In the genomic region with DNA sequence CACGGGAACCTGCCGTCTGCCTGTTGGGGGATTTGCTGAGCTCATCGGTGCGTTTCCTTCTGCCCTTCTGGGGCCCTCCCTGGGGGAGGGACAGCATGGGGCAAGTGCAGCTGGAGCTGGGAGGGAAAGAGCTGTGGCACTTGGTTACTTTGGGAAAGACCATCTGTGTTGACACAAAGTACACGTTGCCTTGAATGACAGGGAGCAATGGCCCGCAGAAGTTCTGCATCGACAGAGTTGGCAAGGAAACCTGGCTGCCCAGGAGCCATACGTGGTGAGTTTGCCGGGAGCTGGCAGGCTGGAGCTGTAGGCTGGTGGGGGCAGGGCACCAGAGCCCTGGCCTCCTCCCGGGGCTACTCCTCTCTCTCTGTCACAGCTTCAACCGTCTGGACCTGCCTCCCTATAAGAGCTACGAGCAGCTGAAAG, we compare ENCODE assay signal across 10 mouse cellular contexts. TPM values are rescaled to one million over a fixed set of nuclear protein-coding genes. Genes with fewer than 3 reads are reported as not detected.
DNase-seq lines count a peak whose midpoint lies in the region; ATAC-seq and TF ChIP-seq lines count a peak whose summit lies in the region.
"Had no signal": no experiment of that assay in that cellular context is flagged by ENCODE, and none has a peak within 500 bp of the region (broad histone marks: within the 10 kb centered on the region; RNA-seq: fewer than 3 reads in every experiment).

No protein-coding gene starts in this region.

- H3K4me3 ChIP-seq in heart, postnatal 0 days (ENCODE audit: low read depth, low read length): no peak overlapping the region
- H3K4me3 ChIP-seq in heart, adult 2 months: no peak overlapping the region
- H3K4me3 ChIP-seq in kidney, embryonic 16.5 days (ENCODE audit: low read length): no peak overlapping the region
- H3K4me3 ChIP-seq: megakaryocyte, embryonic 14.5 days had no signal

- WGBS in heart, postnatal 0 days: 28% methylated on average over 12 of the region's 12 CpGs
- 49% methylated on average over 12 of the region's 12 CpGs for WGBS in heart, adult 2 months
- WGBS in kidney, embryonic 16.5 days: 24% methylated on average over 12 of the region's 12 CpGs

- intact Hi-C loops in heart, adult 2 months (cut with DNase I): no loop called here

- no peaks in the 10 kb centered on the region for H3K27me3 ChIP-seq in heart, postnatal 0 days (ENCODE audit: control insufficient read depth, insufficient read depth, low read length)
- no peaks in the 10 kb centered on the region for H3K27me3 ChIP-seq in heart, adult 2 months (ENCODE audit: control insufficient read depth, insufficient read depth, low read length)
- H3K27me3 ChIP-seq in kidney, embryonic 16.5 days (ENCODE audit: insufficient read depth, low read length): no peaks in the 10 kb centered on the region
- H3K27me3 ChIP-seq: megakaryocyte, embryonic 14.5 days had no signal

- TF ChIP-seq POLR2A in heart, adult 2 months (IDR thresholded peaks at IDR 0.05; ENCODE audit: insufficient read depth, low read depth, low read length): no peak

- no peak for DNase-seq in heart, postnatal 0 days (ENCODE audit: low spot score)
- no peak for DNase-seq in heart, adult 2 months
- peak; percentile 51 for DNase-seq in A20 (ENCODE audit: low read depth, low spot score)
- peak; percentile 13 to 22 for DNase-seq in B cell, adult 2 months
- no peak for DNase-seq in embryo, embryonic 9.5 days (ENCODE audit: extremely low spot score)
- no peak for DNase-seq in gastrocnemius, adult 8-10 months (ENCODE audit: low spot score in 2 of 2)
- DNase-seq: right cerebral cortex, postnatal 14 days; thymus, postnatal 4 days had no signal

- H3K9me3 ChIP-seq in heart, postnatal 0 days (replicated peaks; ENCODE audit: control insufficient read depth, low read length): no peaks in the 10 kb centered on the region
- H3K9me3 ChIP-seq in kidney, embryonic 16.5 days (ENCODE audit: low read length): no peaks in the 10 kb centered on the region
- H3K9me3 ChIP-seq: megakaryocyte, embryonic 14.5 days had no signal

- peaks cover 24% of the 10 kb centered on the region; the same call in 1 of the 2 replicates for H3K36me3 ChIP-seq in heart, postnatal 0 days (replicated peaks; ENCODE audit: control insufficient read depth, insufficient read depth, low read length)
- no peaks in the 10 kb centered on the region for H3K36me3 ChIP-seq in heart, adult 2 months (ENCODE audit: control insufficient read depth, insufficient read depth, low read length)
- H3K36me3 ChIP-seq in kidney, embryonic 16.5 days (ENCODE audit: insufficient read depth, low read length): peaks cover 6% of the 10 kb centered on the region; the same call in 1 of the 2 replicates

- no peak overlapping the region for H3K4me2 ChIP-seq in heart, postnatal 0 days (ENCODE audit: low read depth, low read length)
- peak overlapping the region; percentile 12; the same call in 1 of the 2 replicates for H3K4me2 ChIP-seq in kidney, embryonic 16.5 days (replicated peaks; ENCODE audit: low read depth, low read length)

- H3K27ac ChIP-seq in heart, postnatal 0 days (ENCODE audit: low read depth): no peak overlapping the region
- H3K27ac ChIP-seq in heart, adult 2 months: no peak overlapping the region
- H3K27ac ChIP-seq in kidney, embryonic 16.5 days (ENCODE audit: low read length): peak overlapping the region; percentile 75

- TF ChIP-seq CTCF in heart, postnatal 0 days (IDR thresholded peaks at IDR 0.05; ENCODE audit: low read depth): no peak
- TF ChIP-seq CTCF in heart, adult 2 months (IDR thresholded peaks at IDR 0.05): no peak

- no peak for TF ChIP-seq EP300 in heart, postnatal 0 days (IDR thresholded peaks at IDR 0.05; ENCODE audit: low read depth)
- no peak for TF ChIP-seq EP300 in heart, adult 2 months (IDR thresholded peaks at IDR 0.05; ENCODE audit: insufficient read depth, low read depth, low read length)

- ATAC-seq in heart, postnatal 0 days (ENCODE audit: insufficient read depth, low read depth): 0 out of 2 replicates have a peak, but pooled peaks have one; percentile 16
- ATAC-seq in kidney, embryonic 16.5 days (ENCODE audit: low FRiP score, low TSS enrichment): peak; percentile 84

- H3K4me1 ChIP-seq in heart, postnatal 0 days (ENCODE audit: control insufficient read depth, insufficient read depth): no peaks in the 10 kb centered on the region
- H3K4me1 ChIP-seq in heart, adult 2 months (ENCODE audit: control insufficient read depth, insufficient read depth, low read length): no peaks in the 10 kb centered on the region
- peaks cover 29% of the 10 kb centered on the region for H3K4me1 ChIP-seq in kidney, embryonic 16.5 days (ENCODE audit: insufficient read depth, low read length)

- no peak overlapping the region for H3K9ac ChIP-seq in heart, postnatal 0 days (replicated peaks; ENCODE audit: low read depth, low read length)
- H3K9ac ChIP-seq in heart, adult 2 months (ENCODE audit: low read depth, low read length): no peak overlapping the region
- H3K9ac ChIP-seq in kidney, embryonic 16.5 days (replicated peaks; ENCODE audit: low read length): no peak overlapping the region

- no peaks in the 10 kb centered on the region for H3K79me2 ChIP-seq in heart, adult 2 months (replicated peaks; ENCODE audit: control insufficient read depth, insufficient read depth, low read length)

RNA-seq across cellular contexts. Expression of gene Psmd7, which starts 31.7 kb away (rescaled TPM):
- 25.4 and 27.6 TPM in 2 replicates for total RNA-seq in heart, postnatal 0 days (2014; rRNA removed; ENCODE audit: low replicate concordance)
- polyA plus RNA-seq in heart, postnatal 0 days (2015; fragmentation: Nextera tagmentation; extraction: Ambion mirVana): 158 and 159 TPM in 2 replicates
- total RNA-seq in heart, adult 2 months (2021): 100 to 1,000 TPM in 1 of 2 experiments, 10 to 100 TPM in 1; 91.2 to 101 TPM
- 55.3 and 80.8 TPM in 2 replicates for polyA plus RNA-seq in heart, adult 2 months (2012; rRNA removed)
- 237 and 246 TPM in 2 replicates for polyA plus RNA-seq in kidney, embryonic 16.5 days (2015; fragmentation: Nextera tagmentation; extraction: Ambion mirVana)
- 100 to 1,000 TPM; 151 to 170 (median 165) TPM for total RNA-seq in gastrocnemius, adult 8-10 months (2022)

Comparison
In these comparisons a context has a peak if more than half of its experiments do, and no peak if none do; other contexts are left out.
1. DNase-seq: peak in A20 (single experiment) and B cell, adult 2 months (2 of 2); none in heart, postnatal 0 days (single experiment), heart, adult 2 months (0 of 2), embryo, embryonic 9.5 days (single experiment) and gastrocnemius, adult 8-10 months (0 of 2).